In genomic region chr6:38797548-38797947, GRCm38 (mm10) we compare ENCODE assay signal across 23 mouse cellular contexts.
A peak's percentile ranks its signal among the peaks of the same experiment; 100 is the strongest.
DNase-seq lines count a peak whose midpoint lies in the region; ATAC-seq and TF ChIP-seq lines count a peak whose summit lies in the region.
"Had no signal": no experiment of that assay in that cellular context is flagged by ENCODE, and none has a peak within 500 bp of the region (broad histone marks: within the 10 kb centered on the region; RNA-seq: fewer than 3 reads in every experiment).

No protein-coding gene starts in this region.

- H3K27ac ChIP-seq in liver, embryonic 16.5 days (ENCODE audit: low read length): peak overlapping the region; percentile 6; the same call in 1 of the 2 replicates
- no peak overlapping the region for H3K27ac ChIP-seq in liver, postnatal 0 days (ENCODE audit: low read depth)
- peak overlapping the region; percentile 26; the same call in 1 of the 2 replicates for H3K27ac ChIP-seq in lung, postnatal 0 days (ENCODE audit: low read length)
- H3K27ac ChIP-seq: embryonic facial prominence, embryonic 12.5 days; embryonic facial prominence, embryonic 15.5 days; heart, adult 2 months; heart, embryonic 10.5 days; heart, embryonic 13.5 days; hindbrain, embryonic 12.5 days; hindbrain, embryonic 15.5 days had no signal

- peaks cover 35% of the 10 kb centered on the region for H3K4me1 ChIP-seq in liver, embryonic 16.5 days (ENCODE audit: control insufficient read depth, low read depth, low read length)
- peaks cover 15% of the 10 kb centered on the region for H3K4me1 ChIP-seq in liver, postnatal 0 days (ENCODE audit: insufficient read depth)
- peaks cover 12% of the 10 kb centered on the region; the same call in 1 of the 2 replicates for H3K4me1 ChIP-seq in lung, postnatal 0 days (ENCODE audit: insufficient read depth, low read depth, low read length)

- H3K4me2 ChIP-seq in liver, embryonic 16.5 days (ENCODE audit: low read depth, low read length): no peak overlapping the region
- no peak overlapping the region for H3K4me2 ChIP-seq in liver, postnatal 0 days (ENCODE audit: low read depth, low read length)
- no peak overlapping the region for H3K4me2 ChIP-seq in lung, postnatal 0 days (replicated peaks; ENCODE audit: low read depth, low read length)
- H3K4me2 ChIP-seq: embryonic facial prominence, embryonic 12.5 days; embryonic facial prominence, embryonic 15.5 days; heart, embryonic 13.5 days; hindbrain, embryonic 12.5 days; hindbrain, embryonic 15.5 days had no signal

- no peaks in the 10 kb centered on the region for H3K27me3 ChIP-seq in liver, embryonic 16.5 days (ENCODE audit: control insufficient read depth, insufficient read depth, low read depth, low read length)
- no peaks in the 10 kb centered on the region for H3K27me3 ChIP-seq in liver, postnatal 0 days (ENCODE audit: insufficient read depth, low read length)
- H3K27me3 ChIP-seq in lung, postnatal 0 days (replicated peaks; ENCODE audit: insufficient read depth, low read length): no peaks in the 10 kb centered on the region
- H3K27me3 ChIP-seq: embryonic facial prominence, embryonic 12.5 days; embryonic facial prominence, embryonic 15.5 days; heart, embryonic 13.5 days; hindbrain, embryonic 12.5 days; hindbrain, embryonic 15.5 days had no signal

- 76% methylated on average over 3 of the region's 3 CpGs for WGBS in liver, embryonic 16.5 days (ENCODE audit: insufficient replicate concordance)
- whole genome bisulfite sequencing in liver, postnatal 0 days (ENCODE audit: insufficient replicate concordance): 79% methylated on average over 3 of the region's 3 CpGs
- WGBS in lung, postnatal 0 days: 62% methylated on average over 3 of the region's 3 CpGs

- no peak overlapping the region for H3K4me3 ChIP-seq in liver, embryonic 16.5 days (ENCODE audit: low read depth, low read length)
- no peak overlapping the region for H3K4me3 ChIP-seq in liver, postnatal 0 days (ENCODE audit: low read depth, low read length)
- no peak overlapping the region for H3K4me3 ChIP-seq in lung, postnatal 0 days (ENCODE audit: low read depth, low read length)
- H3K4me3 ChIP-seq: embryonic facial prominence, embryonic 12.5 days; embryonic facial prominence, embryonic 15.5 days; heart, adult 2 months; heart, embryonic 10.5 days; heart, embryonic 13.5 days; hindbrain, embryonic 12.5 days; hindbrain, embryonic 15.5 days had no signal

- TF ChIP-seq CTCF in liver, postnatal 0 days (IDR thresholded peaks at IDR 0.05; ENCODE audit: low read depth): no peak
- no peak for TF ChIP-seq CTCF in lung, postnatal 0 days (IDR thresholded peaks at IDR 0.05)

- no peak for TF ChIP-seq EP300 in liver, postnatal 0 days (IDR thresholded peaks at IDR 0.05; ENCODE audit: low read depth)
- no peak for TF ChIP-seq EP300 in lung, postnatal 0 days (IDR thresholded peaks at IDR 0.05)

- no peak overlapping the region for H3K9ac ChIP-seq in liver, embryonic 16.5 days (ENCODE audit: low read depth, low read length)
- H3K9ac ChIP-seq in liver, postnatal 0 days (replicated peaks): no peak overlapping the region
- no peak overlapping the region for H3K9ac ChIP-seq in lung, postnatal 0 days (replicated peaks; ENCODE audit: low read depth)
- H3K9ac ChIP-seq: embryonic facial prominence, embryonic 12.5 days; embryonic facial prominence, embryonic 15.5 days; forebrain, postnatal 0 days; heart, embryonic 13.5 days; hindbrain, embryonic 12.5 days; hindbrain, embryonic 15.5 days had no signal

- peaks cover 24% of the 10 kb centered on the region for H3K36me3 ChIP-seq in liver, embryonic 16.5 days (ENCODE audit: control insufficient read depth, insufficient read depth)
- peaks cover 35% of the 10 kb centered on the region for H3K36me3 ChIP-seq in liver, postnatal 0 days (replicated peaks; ENCODE audit: insufficient read depth, low read length)
- H3K36me3 ChIP-seq in lung, postnatal 0 days (ENCODE audit: insufficient read depth, low read length): no peaks in the 10 kb centered on the region
- H3K36me3 ChIP-seq: embryonic facial prominence, embryonic 12.5 days; embryonic facial prominence, embryonic 15.5 days; heart, embryonic 10.5 days; heart, embryonic 13.5 days; hindbrain, embryonic 12.5 days; hindbrain, embryonic 15.5 days had no signal

- H3K9me3 ChIP-seq in liver, embryonic 16.5 days (replicated peaks; ENCODE audit: control insufficient read depth, low read length): no peaks in the 10 kb centered on the region
- no peaks in the 10 kb centered on the region for H3K9me3 ChIP-seq in liver, postnatal 0 days (ENCODE audit: low read length)
- no peaks in the 10 kb centered on the region for H3K9me3 ChIP-seq in lung, postnatal 0 days (ENCODE audit: low read length)
- H3K9me3 ChIP-seq: embryonic facial prominence, embryonic 12.5 days; embryonic facial prominence, embryonic 15.5 days; heart, embryonic 10.5 days; heart, embryonic 13.5 days; hindbrain, embryonic 12.5 days; hindbrain, embryonic 15.5 days had no signal

- peak; percentile 69 for DNase-seq in heart, adult 11 months
- DNase-seq in heart, postnatal 10 days: no peak
- no peak for DNase-seq in liver, postnatal 0 days
- no peak for DNase-seq in lung, postnatal 0 days (ENCODE audit: low spot score)
- DNase-seq in lung, postnatal 14 days: no peak
- DNase-seq: adrenal gland, adult 2 months; adrenal gland, postnatal 14 days; cerebellum, adult 11 months; cerebellum, adult 2 months; cerebellum, adult 9-11 months; cerebellum, postnatal 25 days; forebrain, postnatal 0 days; gastrocnemius, postnatal 25 days; heart, adult 2 months had no signal

- no peak for ATAC-seq in liver, embryonic 16.5 days (ENCODE audit: low read depth)
- ATAC-seq in liver, postnatal 0 days: no peak
- no peak for ATAC-seq in lung, postnatal 0 days
- ATAC-seq: CD4-positive, CD25-positive, alpha-beta regulatory T cell, adult 4 months; forebrain, embryonic 14.5 days; forebrain, postnatal 0 days had no signal

- intact Hi-C loops in heart, postnatal 10 days (cut with DNase I): no loop called here
